Mouse (Mus musculus) neural tube, embryonic 12.5 days (tissue): ENCODE results near the gene Mre11a. TPM values are rescaled to one million over a fixed set of nuclear protein-coding genes. Genes with fewer than 3 reads are reported as not detected.

ENCODE experiments used
- ATAC-seq: fragments of 200-750 bp; cut with Nextera tagmentation; 2 replicates; pipeline ENCODE4 v1.8.0; 2017; ENCODE audit warnings: low read depth, mild to moderate bottlenecking, moderate TSS enrichment, moderate library complexity; ENCODE audit not compliant: low FRiP score
- H3K27ac ChIP-seq: fragments of 300-500 bp; sonication (generic); 2 replicates; pipeline ENCODE4 v1.5.1; 2016
- H3K27me3 ChIP-seq: fragments of 300-500 bp; sonication (generic); replicated peaks from 2 replicates; pipeline ENCODE4 v1.6.1; 2016; ENCODE audit warnings: mild to moderate bottlenecking
- H3K36me3 ChIP-seq: fragments of 300-500 bp; sonication (generic); 2 replicates; pipeline ENCODE4 v1.6.1; 2016; ENCODE audit warnings: mild to moderate bottlenecking
- H3K4me1 ChIP-seq: fragments of 300-500 bp; sonication (generic); 2 replicates; pipeline ENCODE4 v1.6.1; 2016
- H3K4me2 ChIP-seq: fragments of 300-500 bp; sonication (generic); replicated peaks from 2 replicates; pipeline ENCODE4 v1.6.1; 2016; ENCODE audit warnings: mild to moderate bottlenecking
- H3K4me3 ChIP-seq: fragments of 300-500 bp; sonication (generic); 2 replicates; pipeline ENCODE4 v1.5.1; 2016
- H3K9ac ChIP-seq: fragments of 300-500 bp; sonication (generic); 2 replicates; pipeline ENCODE4 v1.6.1; 2016; ENCODE audit warnings: mild to moderate bottlenecking
- H3K9me3 ChIP-seq: fragments of 300-500 bp; sonication (generic); 2 replicates; pipeline ENCODE4 v1.6.1; 2016; ENCODE audit warnings: mild to moderate bottlenecking
- WGBS: fragments of 180-500 bp; shearing (Covaris S2); methylation state at CpG from one replicate; pipeline ENCODE4 v1.1.7; 2016; 5-methylcytosine and 5-hydroxymethylcytosine counted together
- polyA plus RNA-seq: library from polyadenylated mRNA; unstranded; fragments of >200 nt; fragmentation: Nextera tagmentation; extraction: Ambion mirVana; gene quantifications from 2 replicates; pipeline ENCODE4 v1.2.1, GENCODE M21; 2016

Gene Mre11a
- polyA plus RNA-seq, 1 experiment from 2014 or later = 19.7 TPM

- Histone ChIP-seq H3K9me3 (no peaks in the 10 kb centered on the region), H3K27me3 (no peaks in the 10 kb centered on the region), H3K4me3 (no peak overlapping the region), H3K4me1 (0 out of 2 replicates have a peak, but pooled peaks cover 3% of the 10 kb centered on the region), H3K9ac (no peak overlapping the region), H3K27ac (no peak overlapping the region), H3K36me3 (peaks cover 42% of the 10 kb centered on the region), H3K4me2 (no peak overlapping the region)
- ATAC-seq = no peak
- 91% methylated on average over 6 of the region's 6 CpGs for WGBS
Measured at GRCm38 (mm10) chr9:14835335-14836075, 51.1 kb downstream of the Mre11a start.

DNA sequence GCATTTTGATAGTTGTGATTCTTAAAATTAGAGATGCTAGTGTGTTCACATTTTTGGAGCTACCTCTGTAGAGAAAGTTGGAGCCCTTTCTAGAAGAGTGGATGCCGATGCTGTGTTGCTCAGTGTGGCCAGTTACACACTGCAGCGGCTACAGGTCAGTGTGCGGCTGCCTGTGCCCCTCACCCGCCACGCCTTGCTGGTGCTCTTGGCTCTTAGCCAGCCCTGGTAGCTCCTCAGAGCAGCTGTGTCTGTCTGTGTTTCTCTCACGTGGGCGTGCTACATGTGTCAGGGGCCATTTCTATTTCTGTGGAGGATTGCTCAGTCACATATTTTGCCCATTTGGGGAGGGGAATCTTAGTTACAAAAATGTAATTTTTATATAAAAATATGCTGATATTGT, 55.1 kb downstream of the Mre11a start:
- no peaks in the 10 kb centered on the region for H3K9me3 ChIP-seq
- no peak overlapping the region for H3K9ac ChIP-seq
- no peak overlapping the region for H3K27ac ChIP-seq
- H3K36me3 ChIP-seq = peaks cover 20% of the 10 kb centered on the region
- peak; percentile 82 for ATAC-seq
- 0 out of 2 replicates have a peak, but pooled peaks cover 3% of the 10 kb centered on the region for H3K4me1 ChIP-seq
- H3K4me3 ChIP-seq = no peak overlapping the region
- no peak overlapping the region for H3K4me2 ChIP-seq
- no peaks in the 10 kb centered on the region for H3K27me3 ChIP-seq
- 54% methylated on average over 7 of the region's 7 CpGs for WGBS

DNA sequence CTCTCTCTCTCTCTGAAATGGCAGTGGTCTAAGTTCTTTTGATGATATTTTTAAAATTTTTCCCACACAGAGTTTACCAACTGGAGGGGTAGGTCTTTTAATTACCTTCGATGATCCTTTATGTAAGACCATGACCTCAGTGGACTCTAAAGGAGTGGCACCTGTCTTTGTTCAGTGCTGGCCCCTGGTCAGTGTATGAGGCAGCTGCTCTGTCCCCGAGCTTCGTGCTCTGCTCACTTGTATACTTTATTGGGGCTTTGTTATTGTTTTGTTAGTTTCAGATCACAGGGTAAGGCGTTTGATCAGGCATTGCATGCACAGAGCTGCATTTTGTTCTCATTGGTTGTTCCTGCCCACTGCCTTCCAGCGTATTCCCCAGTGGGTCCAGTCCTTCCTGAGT, 55.5 kb downstream of the Mre11a start:
- WGBS = 81% methylated on average over 5 of the region's 5 CpGs
- H3K36me3 ChIP-seq = peaks cover 15% of the 10 kb centered on the region
- no peaks in the 10 kb centered on the region for H3K9me3 ChIP-seq
- ATAC-seq = 0 out of 2 replicates have a peak, but pooled peaks have one; percentile 39
- no peaks in the 10 kb centered on the region for H3K27me3 ChIP-seq
- H3K27ac ChIP-seq = no peak overlapping the region
- H3K4me3 ChIP-seq = no peak overlapping the region
- H3K4me2 ChIP-seq = no peak overlapping the region
- H3K9ac ChIP-seq = no peak overlapping the region
- 0 out of 2 replicates have a peak, but pooled peaks cover 3% of the 10 kb centered on the region for H3K4me1 ChIP-seq

DNA sequence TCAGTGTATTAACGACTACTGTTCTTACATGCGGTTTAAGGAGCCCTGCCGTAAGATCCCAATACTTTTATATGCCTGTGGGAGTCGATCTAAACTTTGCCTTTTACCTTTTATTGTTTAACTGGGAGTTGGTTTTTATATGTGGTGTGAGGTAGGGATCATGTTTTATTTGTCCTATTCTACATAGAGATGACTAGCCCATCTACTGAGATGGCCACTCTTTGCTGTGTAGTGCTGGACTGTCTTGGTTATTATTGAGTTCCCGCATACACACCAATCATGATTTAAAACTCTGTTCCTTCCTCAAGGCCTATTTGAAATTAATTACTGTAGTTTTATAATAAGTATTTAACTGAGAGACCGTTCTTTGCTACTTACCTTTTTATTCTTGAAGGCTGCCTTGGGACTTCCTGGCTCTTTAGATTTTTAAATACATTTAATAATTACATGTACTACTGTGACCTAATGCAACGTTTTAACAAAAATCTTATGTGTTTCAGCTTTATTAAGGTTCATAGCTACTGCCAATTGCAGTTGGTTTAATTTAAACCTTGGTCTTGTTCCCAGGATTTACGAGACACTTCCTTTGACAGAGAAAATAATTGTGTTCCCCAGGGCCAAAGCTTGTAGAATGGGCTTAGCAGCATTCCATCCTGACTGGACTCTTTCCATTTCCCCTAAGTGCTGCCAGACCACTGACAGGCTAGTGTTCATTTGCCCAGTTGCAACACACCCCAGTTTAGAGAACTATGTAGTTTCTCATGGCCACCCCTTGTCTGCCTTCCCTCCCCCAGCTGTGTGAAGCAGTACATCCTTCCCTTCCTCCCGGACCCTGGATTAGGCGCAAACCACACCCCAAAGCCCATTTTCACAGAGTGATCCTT, 57.7 kb downstream of the Mre11a start:
- Histone ChIP-seq H3K4me3 (no peak overlapping the region), H3K4me1 (0 out of 2 replicates have a peak, but pooled peaks cover 3% of the 10 kb centered on the region), H3K27ac (no peak overlapping the region), H3K4me2 (no peak overlapping the region), H3K27me3 (no peaks in the 10 kb centered on the region), H3K9me3 (no peaks in the 10 kb centered on the region), H3K36me3 (no peaks in the 10 kb centered on the region), H3K9ac (no peak overlapping the region)
- ATAC-seq = no peak
- WGBS = 83% methylated on average over 10 of the region's 10 CpGs

DNA sequence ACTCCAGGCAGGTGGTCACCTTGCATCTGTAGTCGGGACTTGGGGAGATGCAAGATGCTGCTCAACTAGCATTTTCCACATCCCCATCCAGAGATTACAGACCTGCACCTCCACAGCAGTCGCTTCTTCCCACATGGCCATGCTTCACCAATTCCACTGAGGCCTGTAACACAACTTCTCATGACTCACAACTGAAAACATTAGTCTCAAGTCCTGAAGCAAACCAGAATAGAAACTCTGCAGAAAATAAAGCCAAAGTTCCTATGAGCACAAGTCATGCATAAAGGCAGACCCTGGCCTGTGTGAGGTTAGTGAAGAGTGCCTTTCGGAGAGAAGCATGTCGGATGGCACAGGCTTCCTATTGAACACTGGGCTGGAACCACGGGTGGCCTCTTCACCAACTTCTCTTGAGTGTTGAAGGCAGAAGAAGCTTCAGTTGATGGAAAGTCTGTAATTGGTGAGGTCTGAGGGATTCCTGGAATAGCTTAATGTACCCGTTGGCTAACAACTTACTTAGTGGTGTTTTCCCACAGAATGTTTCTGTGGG, 58.9 kb downstream of the Mre11a start:
- no peaks in the 10 kb centered on the region for H3K27me3 ChIP-seq
- H3K4me3 ChIP-seq = no peak overlapping the region
- no peaks in the 10 kb centered on the region for H3K36me3 ChIP-seq
- 95% methylated on average over 6 of the region's 6 CpGs for WGBS
- H3K27ac ChIP-seq = no peak overlapping the region
- H3K4me1 ChIP-seq = 0 out of 2 replicates have a peak, but pooled peaks cover 3% of the 10 kb centered on the region
- no peak overlapping the region for H3K4me2 ChIP-seq
- H3K9me3 ChIP-seq = no peaks in the 10 kb centered on the region
- no peak for ATAC-seq
- H3K9ac ChIP-seq = no peak overlapping the region

DNA sequence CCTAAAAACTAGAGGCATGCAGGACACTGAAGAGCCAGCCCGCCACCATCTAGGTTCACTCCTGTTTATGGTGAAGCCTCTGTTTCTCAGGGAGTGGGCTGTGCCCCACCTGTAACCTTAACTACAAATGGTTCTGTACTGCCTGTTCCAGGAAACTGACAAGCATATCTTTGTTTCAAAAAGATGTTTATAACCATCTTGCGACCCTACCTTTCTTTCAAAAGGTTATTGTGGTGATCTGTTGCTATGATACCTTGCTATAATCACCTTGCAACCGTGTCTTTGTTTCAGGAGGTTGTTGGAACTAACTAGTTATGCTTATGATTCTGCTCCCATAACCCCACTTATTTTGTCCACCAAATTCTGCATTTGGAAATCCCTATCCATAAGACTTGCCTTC, 59.4 kb downstream of the Mre11a start:
- ATAC-seq = no peak
- H3K4me2 ChIP-seq = no peak overlapping the region
- H3K27ac ChIP-seq = no peak overlapping the region
- no peaks in the 10 kb centered on the region for H3K27me3 ChIP-seq
- 90% methylated on average over 3 of the region's 3 CpGs for WGBS
- no peak overlapping the region for H3K9ac ChIP-seq
- H3K9me3 ChIP-seq = no peaks in the 10 kb centered on the region
- 0 out of 2 replicates have a peak, but pooled peaks cover 3% of the 10 kb centered on the region for H3K4me1 ChIP-seq
- no peak overlapping the region for H3K4me3 ChIP-seq
- no peaks in the 10 kb centered on the region for H3K36me3 ChIP-seq

GRCm38 (mm10) chr9:14846428-14846827, 62.0 kb downstream of the Mre11a start:
- no peak for ATAC-seq
- Histone ChIP-seq H3K9ac (no peak overlapping the region), H3K9me3 (no peaks in the 10 kb centered on the region), H3K27me3 (no peaks in the 10 kb centered on the region), H3K36me3 (no peaks in the 10 kb centered on the region), H3K4me2 (no peak overlapping the region), H3K4me3 (no peak overlapping the region), H3K4me1 (no peaks in the 10 kb centered on the region), H3K27ac (no peak overlapping the region)
- WGBS = 49% methylated on average over 5 of the region's 5 CpGs

DNA sequence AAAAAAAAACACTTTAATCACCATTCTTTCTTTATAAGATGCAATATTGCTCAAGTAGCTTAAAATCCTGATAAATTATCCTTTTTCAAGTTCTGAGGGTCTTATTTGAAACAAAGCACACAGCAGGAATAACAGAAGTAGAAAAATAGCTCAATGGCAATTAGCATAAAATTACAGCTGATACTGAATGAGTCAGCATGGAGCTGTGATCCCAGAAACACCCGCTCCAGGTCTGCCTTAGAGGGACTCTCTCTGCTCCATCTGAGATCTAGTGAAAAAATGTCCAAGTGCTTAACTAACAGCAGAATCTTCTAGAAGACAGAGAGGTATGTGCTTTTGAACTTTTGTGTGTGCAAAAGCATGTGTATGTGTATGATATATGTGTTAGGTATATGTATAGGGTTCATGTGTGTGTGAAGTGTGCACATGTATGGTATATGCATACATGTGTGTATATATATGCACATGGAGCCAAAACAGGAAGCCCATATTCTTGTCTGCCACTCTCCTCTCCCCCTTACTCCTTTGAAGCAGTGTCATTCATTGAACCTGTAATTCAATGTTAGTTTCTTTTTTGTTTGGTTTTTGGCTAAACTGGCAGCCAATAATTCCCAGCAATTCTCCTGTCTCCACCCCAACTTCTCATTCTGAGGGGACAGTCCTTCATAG, 63.9 kb downstream of the Mre11a start:
- ATAC-seq = no peak
- H3K4me2 ChIP-seq = no peak overlapping the region
- H3K9ac ChIP-seq = no peak overlapping the region
- 86% methylated on average over 1 of the region's 1 CpGs for WGBS
- no peaks in the 10 kb centered on the region for H3K9me3 ChIP-seq
- H3K27ac ChIP-seq = no peak overlapping the region
- no peak overlapping the region for H3K4me3 ChIP-seq
- H3K27me3 ChIP-seq = no peaks in the 10 kb centered on the region
- H3K4me1 ChIP-seq = no peaks in the 10 kb centered on the region
- no peaks in the 10 kb centered on the region for H3K36me3 ChIP-seq

- Histone ChIP-seq H3K27me3 (peaks cover 14% of the 10 kb centered on the region), H3K27ac (no peak overlapping the region), H3K4me3 (no peak overlapping the region), H3K4me2 (no peak overlapping the region), H3K9me3 (no peaks in the 10 kb centered on the region), H3K4me1 (0 out of 2 replicates have a peak, but pooled peaks cover under 1% of the 10 kb centered on the region), H3K36me3 (no peaks in the 10 kb centered on the region), H3K9ac (no peak overlapping the region)
- 60% methylated on average over 4 of the region's 4 CpGs for WGBS
- ATAC-seq = no peak
Measured at GRCm38 (mm10) chr9:14854585-14854984, 70.1 kb downstream of the Mre11a start.

GRCm38 (mm10) chr9:14856922-14857654, 72.6 kb downstream of the Mre11a start:
- Histone ChIP-seq H3K36me3 (no peaks in the 10 kb centered on the region), H3K4me3 (no peak overlapping the region), H3K4me1 (peaks cover 3% of the 10 kb centered on the region; the same call in 1 of the 2 replicates), H3K27me3 (peaks cover 38% of the 10 kb centered on the region), H3K27ac (no peak overlapping the region), H3K4me2 (no peak overlapping the region), H3K9me3 (no peaks in the 10 kb centered on the region), H3K9ac (no peak overlapping the region)
- WGBS = 53% methylated on average over 4 of the region's 4 CpGs
- no peak for ATAC-seq

GRCm38 (mm10) chr9:14858170-14858706, 73.8 kb downstream of the Mre11a start:
- Histone ChIP-seq H3K9ac (no peak overlapping the region), H3K36me3 (no peaks in the 10 kb centered on the region), H3K9me3 (no peaks in the 10 kb centered on the region), H3K4me1 (peaks cover 3% of the 10 kb centered on the region; the same call in 1 of the 2 replicates), H3K4me3 (no peak overlapping the region), H3K27me3 (peaks cover 46% of the 10 kb centered on the region), H3K27ac (no peak overlapping the region), H3K4me2 (no peak overlapping the region)
- WGBS = 76% methylated on average over 7 of the region's 7 CpGs
- ATAC-seq = no peak
